Mouse (Mus musculus): ENCODE measurements around the gene Btk. TPM values are rescaled to one million over a fixed set of nuclear protein-coding genes. Genes with fewer than 3 reads are reported as not detected.
"Not testable (repeated sequence)": the region's sequence is repeated elsewhere in the genome, so short reads cannot be mapped to it uniquely, and the experiment has no call there.

The Btk gene
- polyA plus RNA-seq, 1 experiment from 2014 or later: 94.7 TPM

DNA sequence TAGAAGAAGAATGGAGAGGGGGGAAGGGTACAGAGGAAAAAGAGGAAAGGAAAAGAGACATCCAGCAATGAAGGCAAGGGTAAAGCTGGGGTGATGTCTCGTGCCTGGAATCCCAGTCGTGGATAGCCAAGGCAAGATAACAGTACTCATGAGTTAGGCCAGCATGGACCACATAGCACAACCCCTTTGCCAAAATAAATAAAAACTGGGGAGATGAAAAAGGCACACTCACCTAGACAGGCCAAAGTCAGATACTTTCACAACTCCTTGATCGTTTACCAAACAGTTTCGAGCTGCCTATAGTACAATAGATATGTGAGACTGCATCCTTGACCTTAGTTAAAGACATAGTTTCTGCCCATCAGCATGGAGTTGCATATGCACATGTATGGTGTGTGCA lies 36.0 kb downstream of the Btk start:
- no peak overlapping the region for H3K4me3 ChIP-seq (ENCODE audit: inconsistent target)
- no peak overlapping the region for H3K27ac ChIP-seq
- 97% methylated on average over 4 of the region's 4 CpGs for WGBS (ENCODE audit: missing documents)
- H3K36me3 ChIP-seq (ENCODE audit: inconsistent target): peaks cover 7% of the 10 kb centered on the region; the same call in 1 of the 2 replicates
- no peaks in the 10 kb centered on the region for H3K79me2 ChIP-seq (ENCODE audit: inconsistent target)

DNA sequence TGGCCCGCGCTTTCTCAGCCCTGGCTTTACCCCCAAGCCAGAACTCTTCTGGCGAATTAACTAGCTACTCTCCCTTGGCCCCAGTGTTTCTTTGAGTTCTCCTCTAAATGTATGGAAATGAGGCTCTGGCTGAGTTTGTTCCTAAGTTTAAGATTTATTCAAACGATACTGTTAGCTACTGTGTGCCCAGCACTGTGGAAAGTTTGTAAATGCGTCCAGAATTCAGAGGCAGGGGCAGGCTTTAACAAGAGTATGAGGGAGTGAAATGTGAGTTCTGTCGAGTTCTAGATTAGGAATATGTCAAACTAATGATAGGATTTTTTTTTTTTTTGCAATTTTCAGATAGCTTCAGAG lies 41.4 kb downstream of the Btk start:
- WGBS (ENCODE audit: missing documents): 37% methylated on average over 6 of the region's 6 CpGs
- peaks cover 20% of the 10 kb centered on the region; the same call in 1 of the 2 replicates for H3K79me2 ChIP-seq (ENCODE audit: inconsistent target)
- H3K4me3 ChIP-seq (ENCODE audit: inconsistent target): peak overlapping the region; percentile 11; the same call in 1 of the 2 replicates
- H3K36me3 ChIP-seq (ENCODE audit: inconsistent target): no peaks in the 10 kb centered on the region
- peak overlapping the region; percentile 31; the same call in 1 of the 2 replicates for H3K27ac ChIP-seq

GRCm38 (mm10) chrX:134541145-134541954 lies 42.0 kb downstream of the Btk start, which contains the start of gene Timm8a1:
Timm8a1 (minus strand) TSS chrX:134541865.
- WGBS (ENCODE audit: missing documents): 24% methylated on average over 25 of the region's 61 CpGs
- peak within 1 kb of the TSS; percentile 63 for H3K4me3 ChIP-seq (ENCODE audit: inconsistent target)
- no peaks in the 10 kb centered on the region for H3K36me3 ChIP-seq (ENCODE audit: inconsistent target)
- H3K27ac ChIP-seq: peak within 1 kb of the TSS; percentile 45
- H3K79me2 ChIP-seq (ENCODE audit: inconsistent target): peaks cover 20% of the 10 kb centered on the region; the same call in 1 of the 2 replicates

GRCm38 (mm10) chrX:134540414-134541135 lies 42.8 kb downstream of the Btk start:
- H3K27ac ChIP-seq: peak overlapping the region; percentile 45
- peak overlapping the region; percentile 63 for H3K4me3 ChIP-seq (ENCODE audit: inconsistent target)
- H3K79me2 ChIP-seq (ENCODE audit: inconsistent target): peaks cover 20% of the 10 kb centered on the region; the same call in 1 of the 2 replicates
- H3K36me3 ChIP-seq (ENCODE audit: inconsistent target): no peaks in the 10 kb centered on the region
- WGBS (ENCODE audit: missing documents): 34% methylated on average over 9 of the region's 12 CpGs

DNA sequence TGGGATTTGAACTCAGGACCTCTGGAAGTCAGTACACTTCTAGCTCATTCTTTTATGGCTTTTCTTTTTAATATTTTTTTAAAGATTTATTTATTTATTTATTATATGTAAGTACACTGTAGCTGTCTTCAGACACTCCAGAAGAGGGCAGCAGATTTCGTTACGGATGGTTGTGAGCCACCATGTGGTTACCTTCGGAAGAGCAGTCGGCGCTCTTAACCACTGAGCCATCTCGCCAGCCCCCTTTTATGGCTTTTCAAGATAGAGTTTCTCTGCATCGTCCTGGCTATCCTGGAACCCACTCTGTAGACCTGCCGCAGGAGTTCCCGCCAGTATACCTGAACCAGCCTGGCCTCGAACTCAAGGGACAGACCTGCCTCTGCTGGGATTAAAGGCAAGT lies 43.6 kb downstream of the Btk start:
- not testable (repeated sequence) for H3K27ac ChIP-seq; H3K36me3 ChIP-seq (ENCODE audit: inconsistent target)
- H3K79me2 ChIP-seq (ENCODE audit: inconsistent target): peaks cover 20% of the 10 kb centered on the region; the same call in 1 of the 2 replicates
- 56% methylated on average over 10 of the region's 10 CpGs for WGBS (ENCODE audit: missing documents)
- peak overlapping the region; percentile 63; the same call in 1 of the 2 replicates for H3K4me3 ChIP-seq (ENCODE audit: inconsistent target)

DNA sequence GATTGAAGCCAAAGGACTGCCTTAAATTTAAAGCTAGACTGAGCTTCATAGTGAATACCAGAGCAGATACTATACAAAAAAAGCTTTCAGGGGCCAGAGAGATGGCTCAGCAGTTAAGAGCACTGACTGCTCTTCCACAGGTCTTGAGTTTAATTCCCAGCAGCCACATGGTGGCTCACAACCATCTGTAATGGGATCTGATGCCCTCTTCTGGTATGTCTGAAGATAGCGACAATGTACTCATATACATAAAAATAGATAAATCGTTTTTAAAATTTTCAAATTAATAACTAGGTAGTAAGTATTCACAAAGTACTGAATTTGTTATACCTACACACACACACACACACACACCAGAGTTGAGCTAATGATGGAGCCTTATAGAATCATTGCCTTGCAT lies 50.0 kb downstream of the Btk start:
- no peak overlapping the region for H3K27ac ChIP-seq
- no peaks in the 10 kb centered on the region for H3K79me2 ChIP-seq (ENCODE audit: inconsistent target)
- H3K4me3 ChIP-seq (ENCODE audit: inconsistent target): no peak overlapping the region
- 76% methylated on average over 2 of the region's 2 CpGs for WGBS (ENCODE audit: missing documents)
- H3K36me3 ChIP-seq (ENCODE audit: inconsistent target): no peaks in the 10 kb centered on the region

DNA sequence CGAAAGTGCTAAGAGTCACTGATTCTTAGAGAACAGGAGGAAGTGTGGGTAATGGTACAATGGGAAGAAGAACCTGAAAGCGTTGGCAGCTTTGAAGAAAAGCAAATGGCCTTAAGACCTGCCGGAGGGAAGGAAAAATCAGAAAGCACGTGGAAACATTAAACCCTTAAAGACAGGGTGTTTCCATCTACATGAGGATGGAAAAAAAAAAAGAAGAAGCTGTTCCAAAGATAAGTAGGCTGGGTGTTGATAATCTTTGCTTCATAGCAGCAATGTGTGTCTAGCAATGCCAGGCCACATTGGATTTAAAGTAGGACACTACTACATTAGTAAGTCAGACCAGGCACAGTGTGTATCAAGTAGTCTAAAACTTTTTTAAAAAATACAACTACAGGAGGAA lies 58.1 kb downstream of the Btk start:
- Histone ChIP-seq H3K36me3 (ENCODE audit: inconsistent target) (no peaks in the 10 kb centered on the region), H3K27ac (no peak overlapping the region), H3K4me3 (ENCODE audit: inconsistent target) (no peak overlapping the region), H3K79me2 (ENCODE audit: inconsistent target) (no peaks in the 10 kb centered on the region)
- 83% methylated on average over 4 of the region's 4 CpGs for WGBS (ENCODE audit: missing documents)

DNA sequence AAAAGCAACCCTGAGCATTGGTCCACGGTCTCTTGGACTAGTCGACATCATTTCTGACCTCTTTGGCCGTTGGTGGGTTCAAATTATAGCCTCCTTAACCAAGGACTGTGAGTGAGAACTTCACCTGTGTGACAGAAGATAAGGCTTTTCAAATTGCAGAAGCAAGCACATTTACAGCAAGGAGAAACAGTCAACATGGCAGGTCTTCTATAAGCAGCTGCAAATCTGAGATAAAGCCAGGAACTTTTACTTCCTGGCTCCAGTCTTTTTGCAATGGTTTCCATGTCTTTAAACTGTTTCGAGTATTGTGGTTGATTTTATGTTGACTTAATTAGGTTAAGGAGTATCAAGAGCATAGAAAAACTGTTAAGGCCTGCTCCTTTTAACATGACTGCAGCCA lies 59.6 kb downstream of the Btk start:
- WGBS (ENCODE audit: missing documents): 65% methylated on average over 4 of the region's 4 CpGs
- H3K79me2 ChIP-seq (ENCODE audit: inconsistent target): no peaks in the 10 kb centered on the region
- H3K36me3 ChIP-seq (ENCODE audit: inconsistent target): no peaks in the 10 kb centered on the region
- no peak overlapping the region for H3K27ac ChIP-seq
- no peak overlapping the region for H3K4me3 ChIP-seq (ENCODE audit: inconsistent target)

GRCm38 (mm10) chrX:134509473-134509872 lies 73.9 kb downstream of the Btk start:
- WGBS (ENCODE audit: missing documents): no CpG with 5 or more reads among the region's 2 CpGs
- no peak overlapping the region for H3K27ac ChIP-seq
- no peaks in the 10 kb centered on the region for H3K36me3 ChIP-seq (ENCODE audit: inconsistent target)
- no peaks in the 10 kb centered on the region for H3K79me2 ChIP-seq (ENCODE audit: inconsistent target)
- H3K4me3 ChIP-seq (ENCODE audit: inconsistent target): no peak overlapping the region

DNA sequence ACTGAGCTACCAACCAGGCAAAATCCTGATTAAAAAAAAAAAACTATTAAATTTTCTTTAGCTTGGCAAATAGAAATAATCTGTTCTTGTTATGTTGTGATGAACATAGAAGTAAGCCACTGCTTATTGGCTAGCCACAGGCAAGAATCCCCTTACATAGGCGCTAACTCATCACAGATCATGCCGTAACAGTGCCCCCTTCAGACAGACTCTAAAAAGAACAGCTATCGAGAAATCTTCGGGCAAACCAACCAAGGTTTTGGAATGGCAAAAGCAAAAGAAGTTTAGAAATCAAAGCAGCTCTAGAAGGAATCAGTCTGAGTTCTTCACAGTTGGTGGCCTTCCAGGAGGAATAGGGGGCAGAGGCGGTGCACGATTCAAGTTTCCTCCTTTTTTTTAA lies 75.4 kb downstream of the Btk start:
- Histone ChIP-seq H3K79me2 (ENCODE audit: inconsistent target) (no peaks in the 10 kb centered on the region), H3K4me3 (ENCODE audit: inconsistent target) (no peak overlapping the region), H3K36me3 (ENCODE audit: inconsistent target) (no peaks in the 10 kb centered on the region), H3K27ac (no peak overlapping the region)
- 74% methylated on average over 6 of the region's 6 CpGs for WGBS (ENCODE audit: missing documents)

GRCm38 (mm10) chrX:134500651-134501050 lies 82.7 kb downstream of the Btk start:
- Histone ChIP-seq H3K4me3 (ENCODE audit: inconsistent target) (no peak overlapping the region), H3K79me2 (ENCODE audit: inconsistent target) (no peaks in the 10 kb centered on the region), H3K27ac (no peak overlapping the region), H3K36me3 (ENCODE audit: inconsistent target) (no peaks in the 10 kb centered on the region)
- WGBS (ENCODE audit: missing documents): 84% methylated on average over 7 of the region's 8 CpGs

Other genes starting within 250 kb of the Btk start
- 0.04 to 0.10 TPM in 2 of 3 replicates, not detected in the other for gene Drp2, start 179.0 kb downstream of the Btk start, polyA plus RNA-seq (2018)
- not detected in 3 replicates for gene Taf7l, start 107.1 kb downstream of the Btk start, polyA plus RNA-seq (2018)
- gene Timm8a1, start 41.7 kb downstream of the Btk start, polyA plus RNA-seq (2018): 8.9 to 25.3 TPM (median 13.0 TPM) in 3 replicates
- gene Rpl36a, start 2.1 kb upstream of the Btk start, polyA plus RNA-seq (2018): 215 to 617 TPM (median 581 TPM) in 3 replicates
- 134 to 148 TPM (median 144 TPM) in 3 replicates for gene Gla, start 17.6 kb upstream of the Btk start, polyA plus RNA-seq (2018)
- gene Hnrnph2, start 17.6 kb upstream of the Btk start, polyA plus RNA-seq (2018): 110 to 217 TPM (median 123 TPM) in 3 replicates
- 0.01 to 0.11 TPM in 2 of 3 replicates, not detected in the other for gene Armcx4, start 102.9 kb upstream of the Btk start, polyA plus RNA-seq (2018)
- 0.29 to 0.88 TPM (median 0.80 TPM) in 3 replicates for gene Armcx1, start 134.4 kb upstream of the Btk start, polyA plus RNA-seq (2018)
- 2.7 to 5.4 TPM (median 4.8 TPM) in 3 replicates for gene Armcx6, start 167.8 kb upstream of the Btk start, polyA plus RNA-seq (2018)
- gene Armcx3, start 173.0 kb upstream of the Btk start, polyA plus RNA-seq (2018): 32.0 to 49.1 TPM (median 42.0 TPM) in 3 replicates
- gene Armcx2, start 225.7 kb upstream of the Btk start, polyA plus RNA-seq (2018): 0.52 to 0.93 TPM (median 0.73 TPM) in 3 replicates

Data from macrophage (primary cell).